Mouse (Mus musculus) ZHBTc4 (cell line): Measurements from ENCODE around the gene Sec22c.

ENCODE experiments used
- DNase-seq: peaks from one replicate; pipeline ENCODE4 v3.0.0-alpha.2; 2011; ENCODE audit warnings: low read depth, low spot score

The Sec22c gene

DNA sequence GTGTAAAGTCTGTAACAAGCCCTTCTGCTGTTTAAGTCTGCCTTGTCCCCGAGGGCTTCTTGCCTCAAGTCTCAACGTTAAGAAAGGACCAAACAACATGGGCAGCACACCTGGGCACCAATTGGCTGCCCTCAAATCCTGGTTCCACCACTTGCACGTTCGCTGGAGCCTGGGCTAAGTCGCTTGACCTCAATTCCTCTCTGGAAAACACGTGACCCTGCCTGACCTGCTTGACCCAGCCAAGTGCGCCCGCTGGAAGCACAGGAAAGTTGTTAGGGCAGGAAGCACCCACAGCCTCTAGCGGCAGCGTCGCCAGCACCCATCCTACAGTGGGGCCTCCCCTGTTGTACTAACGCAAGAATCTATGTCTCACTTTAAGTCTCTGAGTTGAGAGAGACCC lies 10.6 kb downstream of the Sec22c start:
- DNase-seq: no peak

DNA sequence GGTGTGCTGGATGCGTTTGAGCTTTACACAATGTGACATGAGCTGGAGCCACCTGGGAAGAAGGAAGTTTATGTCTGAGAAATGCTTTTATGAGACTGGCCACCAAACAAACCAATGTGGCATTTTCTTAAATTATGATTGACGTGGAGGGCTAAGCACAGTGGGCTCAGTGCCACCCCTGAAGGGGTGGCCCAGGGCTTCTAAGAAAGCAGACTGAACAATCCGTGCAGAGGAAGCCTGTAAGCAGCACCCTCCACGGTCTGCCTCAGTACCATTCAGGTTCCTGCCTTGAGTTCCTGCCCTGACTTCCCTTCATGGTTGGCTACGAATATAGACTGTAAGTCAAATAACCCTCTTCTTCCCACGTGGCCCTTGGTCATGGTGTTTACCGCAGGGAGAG lies 14.6 kb downstream of the Sec22c start:
- no peak for DNase-seq

DNA sequence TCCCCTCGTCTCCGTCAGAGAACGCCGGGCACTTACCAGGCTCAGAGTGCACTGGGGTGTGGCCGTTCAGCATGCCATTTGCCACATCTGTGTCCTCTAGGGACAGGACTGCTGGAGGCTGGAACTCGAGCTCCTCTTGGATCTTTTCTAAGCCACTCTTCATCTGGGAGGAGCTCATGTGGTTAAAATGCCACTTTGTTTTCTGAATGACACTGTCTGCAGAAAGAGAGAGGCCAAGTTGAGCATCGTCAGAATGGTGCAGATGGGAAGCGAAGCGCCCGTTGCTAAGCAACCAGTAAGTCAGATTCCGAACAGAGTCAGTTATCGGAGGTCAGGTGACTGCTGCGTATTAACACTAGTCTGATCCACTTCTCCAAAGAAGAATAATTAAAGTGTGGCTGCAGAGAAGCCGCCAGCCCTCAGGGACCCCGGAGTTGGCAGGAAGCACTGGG lies 15.1 kb downstream of the Sec22c start:
- no peak for DNase-seq

DNA sequence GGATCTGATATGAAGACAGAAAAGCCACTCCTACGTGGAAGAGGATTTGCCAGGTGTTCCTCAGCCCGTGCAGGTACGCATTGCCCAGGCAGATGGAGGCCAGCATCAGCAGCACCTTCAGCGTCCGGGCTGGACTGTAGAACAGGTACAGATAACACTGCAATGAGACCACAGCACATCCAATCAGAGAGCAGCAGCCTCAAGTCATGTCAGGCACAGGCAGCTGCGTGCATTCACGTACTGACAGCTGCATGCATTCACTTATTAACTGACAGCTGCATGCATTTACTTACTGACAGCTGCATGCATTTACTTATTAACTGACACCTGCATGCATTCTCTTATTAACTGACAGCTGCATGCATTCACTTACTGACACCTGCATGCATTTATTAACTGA lies 20.6 kb downstream of the Sec22c start:
- no peak for DNase-seq

DNA sequence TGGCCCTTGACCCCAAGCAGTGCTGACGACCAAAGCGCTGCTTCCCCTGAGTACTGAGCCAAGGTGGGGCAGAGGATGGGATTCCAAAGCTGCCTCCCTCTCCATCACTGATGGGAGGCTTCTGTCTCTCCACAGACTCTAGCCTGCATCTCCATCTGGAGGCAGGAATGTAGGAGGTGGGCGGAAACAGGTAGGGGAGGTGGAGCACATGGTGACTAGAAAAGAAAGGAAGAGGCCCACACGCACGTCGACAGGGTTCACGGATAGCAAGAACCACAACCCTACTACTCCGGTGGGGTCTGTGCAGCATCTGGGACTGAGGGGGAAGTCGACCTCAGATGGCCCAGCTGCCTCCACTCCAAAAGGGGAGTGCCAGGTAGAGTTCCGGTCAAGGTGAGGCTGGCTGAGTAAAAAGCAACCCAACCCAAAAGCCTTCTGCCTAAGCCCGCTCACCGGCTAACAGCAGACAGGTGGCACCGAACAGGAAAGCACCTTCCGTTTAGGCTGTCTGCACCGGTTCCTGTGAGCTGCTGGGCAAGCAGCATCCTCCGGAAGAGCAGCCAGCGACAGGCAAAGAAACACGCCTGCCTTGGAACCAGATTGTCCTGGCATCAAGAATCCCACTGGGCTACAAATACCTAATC lies 23.1 kb downstream of the Sec22c start:
- no peak for DNase-seq

DNA sequence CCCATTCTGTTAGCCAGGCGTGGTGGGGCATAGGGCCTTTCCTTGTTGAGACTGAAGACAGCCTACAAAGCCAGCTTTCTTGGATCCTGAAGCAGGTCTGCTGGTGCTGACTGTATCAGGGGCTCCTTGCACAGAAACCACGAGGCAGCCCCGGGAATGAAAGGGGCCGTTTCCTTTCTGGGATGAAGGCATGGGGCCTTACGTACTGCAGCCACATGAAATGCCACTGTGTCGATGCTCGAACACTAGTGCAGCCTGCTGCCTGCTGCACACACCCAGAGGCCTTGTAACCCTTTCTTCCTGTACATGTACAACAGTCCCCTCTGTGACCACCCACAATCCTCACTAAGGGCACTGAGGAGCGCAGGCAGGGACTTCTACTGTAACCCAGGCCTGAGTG lies 24.1 kb downstream of the Sec22c start:
- no peak for DNase-seq

DNA sequence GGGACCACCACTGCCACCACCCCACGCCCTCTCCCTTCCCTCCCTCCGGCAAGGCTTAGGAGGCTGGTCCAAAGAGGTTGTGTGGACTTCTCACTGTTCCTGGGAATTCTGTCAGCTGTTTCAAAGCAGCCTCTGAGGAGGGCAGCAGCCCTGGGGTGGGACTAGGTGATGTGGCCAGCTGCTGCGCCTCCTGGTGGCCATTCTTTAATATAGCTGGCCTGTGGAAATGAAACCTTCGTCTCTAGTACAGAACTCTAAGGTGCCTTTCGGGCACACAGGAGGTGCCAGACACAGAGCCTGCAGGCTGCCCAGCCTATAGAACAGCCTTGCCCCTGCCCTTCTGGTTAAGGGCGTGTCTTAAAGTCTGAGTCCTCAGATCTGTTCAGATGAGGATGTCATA lies 25.7 kb downstream of the Sec22c start:
- DNase-seq: peak; percentile 79

DNA sequence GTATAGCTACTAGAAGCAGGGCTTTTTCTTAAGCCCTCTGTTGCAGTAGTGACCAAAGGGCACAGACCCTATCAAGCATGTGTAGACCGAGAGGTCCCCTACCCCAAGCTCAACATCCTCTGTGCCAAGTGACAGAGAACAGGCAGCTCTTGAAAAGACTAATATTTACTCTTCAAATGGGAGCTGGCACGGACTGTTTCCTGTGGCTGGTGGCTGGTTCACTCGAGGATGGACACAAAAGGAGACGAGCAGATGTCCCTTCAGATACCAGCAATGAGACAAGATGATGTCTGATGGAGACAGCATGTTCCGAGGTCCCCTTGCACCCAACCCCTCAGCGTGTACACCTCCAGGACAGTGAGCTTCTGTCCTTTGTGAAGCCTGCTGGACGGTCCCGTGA lies 27.8 kb downstream of the Sec22c start:
- no peak for DNase-seq

DNA sequence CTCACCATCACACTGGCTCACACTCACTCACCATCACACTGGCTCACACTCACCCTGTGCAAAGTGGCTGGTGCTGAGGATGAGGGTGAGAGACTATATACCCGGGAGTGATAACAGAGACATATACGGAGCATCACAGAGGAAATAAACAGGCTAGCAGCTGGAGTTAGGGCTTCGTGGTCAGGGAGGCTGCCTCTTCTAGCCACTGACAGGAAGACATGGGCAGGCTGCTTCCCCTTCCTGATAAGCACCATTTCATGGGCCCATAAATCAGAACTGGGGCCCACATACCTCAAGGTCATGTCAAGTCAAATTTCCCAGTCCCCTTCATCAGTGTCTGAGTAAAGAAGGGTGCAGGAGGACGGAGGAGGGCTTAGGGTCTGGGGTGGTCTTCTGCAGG lies 28.2 kb downstream of the Sec22c start:
- no peak for DNase-seq

DNA sequence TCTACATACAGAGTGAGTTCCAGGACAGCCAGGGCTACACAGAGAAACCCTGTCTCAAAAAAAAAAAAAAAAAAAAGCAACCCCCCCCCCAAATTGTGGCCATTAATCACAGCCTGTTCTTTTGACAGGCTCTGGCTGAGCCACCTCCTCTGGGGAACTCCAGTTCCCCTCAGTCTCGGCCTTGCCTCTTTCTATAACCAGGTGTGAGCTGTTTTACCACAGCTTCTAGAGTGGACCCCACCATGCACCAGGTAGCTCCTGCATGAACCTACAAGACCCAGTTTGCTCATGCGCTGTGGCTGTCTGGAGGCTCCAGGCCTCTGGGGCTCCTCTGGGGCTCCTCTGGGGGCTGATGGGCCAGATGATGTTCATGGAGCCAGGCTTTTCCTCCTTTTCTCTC lies 29.7 kb downstream of the Sec22c start:
- DNase-seq: no peak

DNA sequence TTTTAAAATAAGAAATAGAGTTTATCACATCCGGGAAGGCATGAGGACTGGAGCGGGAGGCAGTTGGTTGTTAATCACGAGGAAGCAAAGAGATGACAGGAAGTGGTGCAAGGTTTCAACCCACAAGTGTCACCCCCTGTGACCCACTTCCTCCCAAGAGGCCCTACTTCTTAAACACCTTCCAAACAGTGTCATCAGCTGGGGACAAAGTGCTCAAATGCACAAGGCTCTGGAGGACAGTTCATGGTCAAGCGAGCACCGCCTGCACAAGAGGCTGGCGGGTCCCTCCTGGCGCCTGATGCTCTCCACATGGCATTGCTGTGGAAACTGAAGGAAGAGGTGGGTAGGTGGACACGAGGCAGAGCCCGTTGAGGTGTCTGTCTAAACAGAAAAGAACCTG lies 30.3 kb downstream of the Sec22c start:
- no peak for DNase-seq

DNA sequence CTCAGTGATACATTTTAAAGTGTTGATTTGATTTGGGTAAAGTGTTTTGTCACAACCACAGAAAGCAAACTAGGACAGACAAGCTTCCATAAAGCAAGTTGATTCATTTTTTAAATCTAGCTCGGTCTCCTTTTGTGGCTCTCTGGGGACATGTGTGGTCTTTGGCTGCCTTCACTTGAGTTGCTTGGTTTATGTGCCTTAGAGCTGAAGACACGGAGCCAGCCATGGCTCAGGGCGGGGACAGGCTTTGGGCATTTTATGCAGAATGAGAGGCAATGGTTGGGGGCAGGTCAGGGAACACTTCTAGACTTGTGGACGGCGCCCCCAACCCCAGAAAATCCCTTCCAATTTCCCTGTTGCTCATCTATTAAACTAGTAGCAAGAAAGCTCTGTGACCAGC lies 31.6 kb downstream of the Sec22c start:
- DNase-seq: no peak

DNA sequence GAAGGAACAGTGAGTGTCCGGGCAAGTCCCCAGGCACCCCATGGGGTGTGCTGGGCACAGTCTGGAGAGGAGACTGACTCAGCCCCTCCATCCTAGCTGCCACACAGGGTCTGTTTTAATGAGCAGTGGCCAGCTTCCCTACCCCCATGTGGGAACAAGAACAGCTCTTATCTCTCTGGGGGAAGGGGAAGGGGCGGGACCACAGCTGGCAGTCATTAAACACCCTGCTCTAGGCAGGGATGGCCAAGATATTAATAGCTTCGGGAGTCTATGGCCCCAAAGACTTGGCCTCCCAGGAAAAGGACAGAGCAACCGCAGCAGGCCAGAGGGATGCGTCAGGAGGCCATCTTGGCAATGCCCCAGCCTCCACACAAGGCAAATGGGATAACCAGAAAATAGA lies 33.0 kb downstream of the Sec22c start:
- DNase-seq: no peak

DNA sequence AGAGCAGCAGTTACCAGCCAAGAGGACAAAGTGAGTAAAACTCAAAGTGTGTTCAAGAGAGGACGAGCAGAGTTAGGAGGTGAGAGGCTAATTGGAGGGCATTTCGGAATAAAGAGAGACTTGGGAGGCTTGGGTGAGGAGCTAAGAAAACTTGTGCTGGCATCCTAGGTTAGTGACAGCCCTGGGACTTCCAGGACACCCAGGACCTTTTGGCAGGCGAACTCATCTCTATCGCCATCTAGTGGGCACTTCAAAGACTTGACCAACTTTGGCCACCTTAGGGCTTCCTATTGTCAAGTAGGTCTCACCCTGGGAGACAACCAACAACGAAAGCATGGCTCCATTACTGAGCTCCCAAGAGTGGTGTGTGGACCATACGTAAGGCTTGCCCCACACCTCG lies 34.0 kb downstream of the Sec22c start:
- peak; percentile 80 for DNase-seq

DNA sequence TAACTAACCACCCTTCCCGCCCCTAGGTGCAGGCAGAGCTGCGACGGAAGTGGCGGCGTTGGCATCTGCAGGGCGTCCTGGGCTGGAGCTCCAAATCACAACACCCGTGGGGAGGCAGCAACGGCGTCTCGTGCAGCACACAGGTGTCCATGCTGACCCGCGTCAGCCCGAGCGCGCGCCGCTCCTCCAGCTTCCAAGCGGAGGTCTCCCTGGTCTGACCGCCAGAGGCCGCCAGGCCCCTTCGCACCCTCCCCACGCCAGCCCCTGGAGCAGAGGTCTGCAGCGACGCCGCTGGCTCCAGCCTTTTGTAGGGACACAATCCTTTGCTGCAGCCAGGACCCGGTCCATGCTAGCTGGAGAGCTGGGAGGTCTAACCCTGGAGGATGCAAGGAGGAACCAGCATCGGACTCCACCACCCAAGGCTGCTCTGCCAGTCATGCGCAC lies 35.9 kb downstream of the Sec22c start:
- peak; percentile 83 for DNase-seq

DNA sequence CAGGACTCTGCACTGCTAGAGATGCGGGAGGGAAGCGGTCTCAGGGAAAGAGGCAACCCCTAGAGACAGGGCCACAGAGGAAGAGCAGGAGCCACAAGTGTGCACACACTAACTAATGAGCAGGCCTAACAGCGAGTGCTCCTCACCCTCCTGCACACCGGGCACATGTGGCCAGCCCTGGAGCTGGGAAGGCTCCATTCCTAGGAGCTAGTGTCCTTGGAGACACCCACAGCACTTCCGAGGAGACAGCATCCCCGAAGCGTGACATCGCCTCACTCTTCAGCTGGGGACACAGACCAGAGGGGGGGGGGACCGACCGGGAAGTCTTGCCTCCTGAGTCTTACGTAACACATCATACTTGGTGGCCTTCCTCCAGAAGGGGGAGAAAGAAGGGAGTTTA lies 37.5 kb downstream of the Sec22c start:
- no peak for DNase-seq

DNA sequence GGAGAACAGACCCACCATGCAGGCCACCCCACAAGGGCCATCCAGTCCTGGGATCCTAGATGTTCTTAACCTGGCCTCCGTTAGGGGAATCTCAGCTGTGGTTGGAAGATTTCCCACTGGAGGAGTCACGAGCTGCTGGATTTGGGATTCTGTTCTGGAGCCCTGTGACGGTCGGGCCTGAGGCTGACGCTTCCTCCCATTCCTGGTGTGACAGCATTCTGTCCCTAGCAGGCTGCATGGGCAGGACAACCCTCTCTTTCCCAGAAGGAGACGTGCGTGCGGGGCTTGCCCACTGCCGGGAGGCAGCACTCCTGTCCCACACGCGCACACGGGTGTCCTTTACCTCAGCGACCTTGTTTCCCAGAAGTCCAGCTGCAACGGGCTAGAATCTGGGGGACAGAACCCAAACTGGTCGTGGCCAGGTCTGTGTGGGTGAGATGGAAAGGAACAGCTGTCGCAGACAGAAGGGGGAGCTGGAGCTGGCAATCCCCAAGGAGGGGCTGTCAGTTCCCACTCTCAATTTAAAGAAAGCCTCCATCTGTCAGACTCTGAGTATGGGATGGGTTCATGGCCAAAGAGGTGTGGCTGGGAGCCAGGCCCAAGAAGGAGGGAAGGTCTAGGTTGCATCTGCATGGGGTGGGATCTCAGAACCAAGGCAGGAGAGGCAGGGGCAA lies 38.2 kb downstream of the Sec22c start:
- no peak for DNase-seq

DNA sequence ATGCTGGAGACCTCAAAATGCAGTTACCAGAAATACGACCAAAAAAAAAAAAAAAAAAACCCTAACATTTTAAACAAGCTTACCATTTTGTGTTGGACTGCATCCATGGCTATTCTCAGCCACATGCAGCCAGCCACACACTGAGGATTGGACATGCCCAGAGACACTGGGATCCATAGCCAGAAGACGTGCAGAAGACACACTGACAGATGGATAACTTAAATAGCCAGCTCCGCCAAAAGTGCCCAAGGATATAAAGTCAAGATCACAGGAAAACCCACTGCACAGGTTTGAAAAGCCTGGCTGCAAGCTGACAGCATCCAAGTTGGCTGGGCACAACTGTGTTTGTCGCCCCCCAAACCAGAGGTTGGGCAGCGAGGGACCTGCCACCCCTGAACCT lies 41.2 kb downstream of the Sec22c start:
- no peak for DNase-seq

DNA sequence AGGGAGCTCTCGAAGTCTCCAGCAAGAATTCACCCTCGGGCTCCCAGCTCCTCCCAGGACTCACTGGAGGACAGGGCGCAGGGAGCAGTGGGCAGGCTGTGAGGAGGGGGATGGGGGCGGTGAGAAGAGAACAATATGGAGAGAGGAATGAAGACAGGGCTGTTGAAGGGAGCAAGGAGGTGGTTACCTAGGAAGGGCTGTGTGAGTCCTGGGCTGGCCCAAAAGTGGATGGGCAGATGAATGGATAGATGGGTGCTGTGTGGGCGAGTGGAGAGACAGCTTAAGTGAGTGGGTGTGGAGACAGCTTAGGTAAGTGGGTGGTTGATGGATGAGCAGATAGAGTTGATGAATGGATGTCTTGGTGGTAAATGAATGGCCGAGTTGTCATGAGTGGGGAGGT lies 41.8 kb downstream of the Sec22c start:
- DNase-seq: no peak

DNA sequence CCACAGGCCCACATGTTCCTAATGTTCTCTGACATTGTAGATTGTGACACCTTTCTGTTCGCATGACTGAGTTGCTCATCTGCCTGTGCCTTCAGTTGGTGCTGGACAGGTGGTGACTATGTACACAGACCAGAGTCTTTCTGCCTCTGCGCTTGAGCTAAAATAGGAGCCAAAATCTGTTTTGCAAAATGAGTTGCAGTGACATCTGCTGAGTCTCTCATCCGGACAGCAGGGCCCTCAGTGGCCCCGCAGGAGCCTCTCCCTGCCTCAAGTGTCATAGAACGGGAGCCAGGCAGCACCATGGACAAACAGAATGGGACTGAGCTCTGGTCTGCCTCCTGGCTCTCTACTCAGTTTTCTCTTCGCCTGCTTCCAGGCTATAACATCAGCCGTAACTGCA lies 45.5 kb downstream of the Sec22c start:
- DNase-seq: no peak

DNA sequence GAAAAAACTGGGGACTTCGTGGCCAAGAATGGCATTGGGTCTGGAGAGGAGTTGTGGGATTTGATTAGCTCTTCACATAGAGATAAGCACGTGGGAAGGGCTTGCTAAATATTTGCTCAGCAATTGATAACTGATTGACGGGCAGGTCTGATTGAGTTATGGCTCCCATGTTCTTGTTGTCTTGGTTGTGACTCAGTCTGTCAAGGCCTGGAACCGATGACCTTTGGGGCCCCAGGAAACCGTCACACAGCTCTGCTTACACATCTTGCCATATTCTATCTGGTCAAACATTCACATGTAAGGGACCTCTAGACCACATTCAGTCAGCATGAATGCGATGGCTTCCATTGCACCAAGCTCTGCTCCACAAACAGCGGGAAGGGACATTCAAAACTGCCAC lies 47.0 kb downstream of the Sec22c start:
- no peak for DNase-seq

DNA sequence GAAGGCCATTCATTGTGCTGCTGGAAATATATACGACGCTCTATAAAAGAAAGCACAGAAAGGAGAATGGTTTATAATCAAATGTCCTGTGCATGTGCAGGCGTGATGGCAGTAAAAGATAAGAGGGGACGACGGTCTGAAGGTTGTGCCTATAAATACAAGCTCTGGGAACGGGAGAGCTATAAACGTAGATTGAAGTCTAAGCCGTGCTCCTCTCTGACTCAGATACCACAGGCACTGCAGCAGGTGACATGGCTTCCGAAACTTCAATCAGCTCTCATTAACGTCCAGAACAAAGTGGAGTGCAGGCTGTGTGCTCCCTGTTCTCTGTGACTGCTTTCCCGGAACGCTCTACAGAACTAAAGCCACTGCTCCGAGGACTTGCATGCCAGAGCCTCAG lies 48.1 kb downstream of the Sec22c start:
- no peak for DNase-seq

DNA sequence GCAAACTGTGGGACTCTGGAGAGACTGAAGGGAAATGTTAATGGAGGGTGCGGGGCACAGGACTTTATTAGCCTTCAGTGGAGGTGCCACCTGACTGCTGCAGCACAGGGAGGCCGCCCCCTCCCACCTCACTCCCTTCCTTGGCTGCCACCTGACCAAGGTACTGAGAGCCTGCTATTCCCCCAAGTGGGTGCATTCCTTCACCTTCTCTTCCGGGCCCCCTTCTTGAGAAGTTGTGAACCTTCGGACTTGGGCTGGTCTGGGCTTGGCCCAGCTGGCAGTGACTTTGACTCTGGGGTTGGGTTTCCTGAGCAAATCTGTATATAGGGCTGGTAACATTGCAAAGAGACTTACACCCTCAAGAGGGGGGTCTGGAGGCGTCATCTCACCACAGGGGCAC lies 49.0 kb downstream of the Sec22c start:
- no peak for DNase-seq

DNA sequence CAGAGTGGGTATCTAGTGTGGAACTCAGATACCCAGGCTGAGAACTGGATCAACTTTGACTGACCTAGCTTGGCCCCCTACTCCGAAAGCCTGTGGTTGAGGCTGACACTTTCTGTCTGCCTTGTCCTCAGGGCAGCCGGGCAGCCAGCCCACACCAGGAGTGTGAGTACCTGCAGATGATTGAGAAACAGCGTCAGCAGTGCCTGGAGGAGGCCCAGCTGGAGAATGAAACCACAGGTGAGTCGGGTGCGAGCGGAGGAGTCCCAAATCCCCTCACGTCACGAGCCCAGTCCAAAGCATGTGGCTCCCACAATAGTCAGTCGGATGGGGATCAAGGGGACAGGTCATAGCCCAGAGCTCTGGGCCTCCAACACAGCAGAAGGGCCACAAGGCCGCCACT lies 51.6 kb downstream of the Sec22c start:
- DNase-seq: no peak
